Mouse (Mus musculus): ENCODE results near the gene Ccdc71l. TPM values are rescaled to one million over a fixed set of nuclear protein-coding genes. Genes with fewer than 3 reads are reported as not detected.

Gene Ccdc71l
- polyA plus RNA-seq, 1 experiment: 4.4 TPM

DNA sequence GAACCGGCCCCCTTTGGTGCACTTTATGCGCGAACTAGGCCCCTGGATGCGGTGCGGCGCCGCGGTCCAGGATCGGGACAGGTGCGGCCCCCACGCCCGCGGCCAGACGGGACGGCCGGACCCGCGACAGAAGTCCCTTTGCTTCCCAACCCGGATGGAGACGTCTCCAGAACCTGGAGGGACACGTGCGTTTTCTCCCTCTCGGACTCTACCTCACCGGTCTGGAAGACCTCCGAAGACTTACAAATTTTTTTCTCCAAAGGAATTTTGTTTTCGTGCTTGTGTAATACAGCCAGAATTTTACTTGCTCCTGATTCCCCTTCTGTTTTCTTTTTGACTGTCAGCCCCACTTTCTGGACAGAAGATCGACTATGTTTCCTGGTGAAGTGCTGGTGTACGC, 1.2 kb downstream of the Ccdc71l start:
- peak overlapping the region; percentile 92 for H3K4me3 ChIP-seq (ENCODE audit: insufficient read depth, low read depth, low read length)
- no peaks in the 10 kb centered on the region for H3K27me3 ChIP-seq (replicated peaks; ENCODE audit: control insufficient read depth, insufficient read depth, low read length)
- 1% methylated on average over 28 of the region's 28 CpGs for WGBS
- TF ChIP-seq CTCF (conservative IDR thresholded peaks at IDR 0.05; ENCODE audit: insufficient read depth, insufficient read length, low read depth, low read length) (no peak), POLR2A (IDR thresholded peaks at IDR 0.05; ENCODE audit: low read depth, low read length) (no peak)
- peak overlapping the region; percentile 29; the same call in 1 of the 2 replicates for H3K27ac ChIP-seq (ENCODE audit: insufficient read depth, low read depth, low read length)
- H3K36me3 ChIP-seq (ENCODE audit: control insufficient read depth, insufficient read depth, low read length): no peaks in the 10 kb centered on the region
- peaks cover 5% of the 10 kb centered on the region; the same call in 1 of the 2 replicates for H3K4me1 ChIP-seq (ENCODE audit: control insufficient read depth, insufficient read depth, low read length)
- no peak for DNase-seq

DNA sequence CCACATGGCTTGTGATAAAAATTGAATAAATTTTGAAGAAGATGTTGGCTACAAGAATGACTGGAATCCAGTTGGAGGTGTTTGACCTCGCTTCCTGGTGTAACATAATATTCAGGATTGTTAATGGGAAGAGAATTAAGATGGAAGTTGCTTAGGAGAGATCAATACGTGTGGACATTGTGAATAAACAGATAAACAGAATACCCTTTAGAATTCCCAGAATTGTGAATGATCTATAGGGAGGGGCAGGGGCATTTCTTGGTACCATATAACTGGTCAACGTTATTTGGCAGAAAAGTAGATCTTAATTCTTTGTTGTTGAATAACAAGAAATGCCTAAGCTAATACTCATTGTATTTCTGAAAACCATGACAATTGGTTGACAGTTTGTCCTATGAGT, 2.0 kb downstream of the Ccdc71l start:
- Histone ChIP-seq H3K4me3 (ENCODE audit: insufficient read depth, low read depth, low read length) (no peak overlapping the region), H3K4me1 (ENCODE audit: control insufficient read depth, insufficient read depth, low read length) (peaks cover 5% of the 10 kb centered on the region; the same call in 1 of the 2 replicates), H3K36me3 (ENCODE audit: control insufficient read depth, insufficient read depth, low read length) (no peaks in the 10 kb centered on the region), H3K27me3 (replicated peaks; ENCODE audit: control insufficient read depth, insufficient read depth, low read length) (no peaks in the 10 kb centered on the region), H3K27ac (ENCODE audit: insufficient read depth, low read depth, low read length) (no peak overlapping the region)
- 70% methylated on average over 3 of the region's 3 CpGs for WGBS
- no peak for TF ChIP-seq POLR2A (IDR thresholded peaks at IDR 0.05; ENCODE audit: low read depth, low read length)
- TF ChIP-seq CTCF (conservative IDR thresholded peaks at IDR 0.05; ENCODE audit: insufficient read depth, insufficient read length, low read depth, low read length): no peak
- DNase-seq: no peak

DNA sequence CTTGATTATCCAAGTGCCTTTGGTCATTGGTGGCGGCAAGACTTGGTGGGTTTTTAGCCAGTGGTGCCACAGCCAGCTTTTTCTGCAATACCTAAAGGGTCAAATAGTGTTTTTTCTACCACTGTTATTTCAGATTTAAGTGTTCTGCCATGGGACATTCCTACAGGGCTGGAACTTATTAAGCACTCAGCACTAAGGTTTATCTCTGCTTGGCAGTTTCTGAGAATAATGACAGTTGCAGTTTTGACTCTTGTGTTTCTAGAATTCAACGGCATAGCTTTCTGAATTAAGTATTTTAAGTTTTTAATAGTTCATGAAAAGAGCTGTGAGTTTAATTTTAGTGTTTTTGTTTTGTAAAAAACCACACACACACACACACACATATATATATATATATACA, 2.5 kb downstream of the Ccdc71l start:
- H3K27ac ChIP-seq (ENCODE audit: insufficient read depth, low read depth, low read length): no peak overlapping the region
- H3K27me3 ChIP-seq (replicated peaks; ENCODE audit: control insufficient read depth, insufficient read depth, low read length): no peaks in the 10 kb centered on the region
- no peak for TF ChIP-seq POLR2A (IDR thresholded peaks at IDR 0.05; ENCODE audit: low read depth, low read length)
- TF ChIP-seq CTCF (conservative IDR thresholded peaks at IDR 0.05; ENCODE audit: insufficient read depth, insufficient read length, low read depth, low read length): no peak
- 94% methylated on average over 2 of the region's 2 CpGs for WGBS
- H3K4me3 ChIP-seq (ENCODE audit: insufficient read depth, low read depth, low read length): no peak overlapping the region
- no peaks in the 10 kb centered on the region for H3K36me3 ChIP-seq (ENCODE audit: control insufficient read depth, insufficient read depth, low read length)
- peaks cover 5% of the 10 kb centered on the region; the same call in 1 of the 2 replicates for H3K4me1 ChIP-seq (ENCODE audit: control insufficient read depth, insufficient read depth, low read length)
- no peak for DNase-seq

DNA sequence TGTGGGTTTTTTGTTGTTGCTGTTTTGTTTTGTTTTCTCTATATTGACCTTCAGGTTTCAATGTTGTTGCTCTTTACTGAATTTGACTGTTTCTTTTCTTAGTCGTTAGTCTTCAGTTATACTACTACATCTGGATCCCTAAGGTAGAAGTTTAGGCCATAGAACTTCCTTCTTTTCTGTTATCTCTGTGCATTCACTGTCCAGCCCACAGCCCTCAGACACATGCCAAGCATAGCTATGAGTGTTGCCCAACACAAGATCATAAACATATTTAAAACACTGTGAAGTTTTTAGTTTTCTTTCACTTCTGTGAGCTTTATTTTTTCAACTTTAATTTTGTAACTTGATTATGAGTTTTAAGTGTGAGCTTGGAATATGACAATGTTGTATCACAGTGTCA, 41.0 kb downstream of the Ccdc71l start:
- no peak overlapping the region for H3K27ac ChIP-seq (ENCODE audit: insufficient read depth, low read depth, low read length)

DNA sequence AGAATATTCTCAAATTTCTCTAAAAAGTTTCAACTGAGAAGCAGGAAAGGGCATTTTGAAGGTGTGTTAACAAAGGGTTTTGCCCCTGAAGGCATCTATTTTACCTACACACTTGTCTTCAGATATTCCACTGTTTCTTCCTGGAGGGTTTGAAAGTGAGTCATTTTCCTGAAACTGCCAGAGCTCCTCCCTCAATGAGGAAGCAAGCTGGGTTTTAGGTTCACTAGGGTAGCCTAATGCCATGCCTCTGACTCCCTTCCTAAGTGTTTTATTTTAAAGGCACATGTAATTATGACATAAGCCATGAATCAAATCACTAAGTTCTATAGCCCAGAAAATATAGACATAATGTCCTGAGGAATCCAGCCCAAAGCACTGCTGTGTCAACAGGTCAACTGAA, 49.3 kb downstream of the Ccdc71l start:
- no peak overlapping the region for H3K27ac ChIP-seq (ENCODE audit: insufficient read depth, low read depth, low read length)
- no peaks in the 10 kb centered on the region for H3K4me1 ChIP-seq (ENCODE audit: control insufficient read depth, insufficient read depth, low read length)
- TF ChIP-seq POLR2A (IDR thresholded peaks at IDR 0.05; ENCODE audit: low read depth, low read length): no peak
- H3K36me3 ChIP-seq (ENCODE audit: control insufficient read depth, insufficient read depth, low read length): no peaks in the 10 kb centered on the region
- H3K27me3 ChIP-seq (replicated peaks; ENCODE audit: control insufficient read depth, insufficient read depth, low read length): no peaks in the 10 kb centered on the region
- DNase-seq: no peak
- H3K4me3 ChIP-seq (ENCODE audit: insufficient read depth, low read depth, low read length): no peak overlapping the region

More for the DNA sequence above, 41.0 kb downstream of the Ccdc71l start:
- no peaks in the 10 kb centered on the region for H3K4me1 ChIP-seq (ENCODE audit: control insufficient read depth, insufficient read depth, low read length)
- DNase-seq: no peak
- H3K4me3 ChIP-seq (ENCODE audit: insufficient read depth, low read depth, low read length): no peak overlapping the region
- WGBS: 81% methylated on average over 1 of the region's 1 CpGs
- no peak for TF ChIP-seq CTCF (conservative IDR thresholded peaks at IDR 0.05; ENCODE audit: insufficient read depth, insufficient read length, low read depth, low read length)
- TF ChIP-seq POLR2A (IDR thresholded peaks at IDR 0.05; ENCODE audit: low read depth, low read length): no peak
- H3K36me3 ChIP-seq (ENCODE audit: control insufficient read depth, insufficient read depth, low read length): no peaks in the 10 kb centered on the region
- no peaks in the 10 kb centered on the region; the same call in 1 of the 2 replicates for H3K27me3 ChIP-seq (replicated peaks; ENCODE audit: control insufficient read depth, insufficient read depth, low read length)

DNA sequence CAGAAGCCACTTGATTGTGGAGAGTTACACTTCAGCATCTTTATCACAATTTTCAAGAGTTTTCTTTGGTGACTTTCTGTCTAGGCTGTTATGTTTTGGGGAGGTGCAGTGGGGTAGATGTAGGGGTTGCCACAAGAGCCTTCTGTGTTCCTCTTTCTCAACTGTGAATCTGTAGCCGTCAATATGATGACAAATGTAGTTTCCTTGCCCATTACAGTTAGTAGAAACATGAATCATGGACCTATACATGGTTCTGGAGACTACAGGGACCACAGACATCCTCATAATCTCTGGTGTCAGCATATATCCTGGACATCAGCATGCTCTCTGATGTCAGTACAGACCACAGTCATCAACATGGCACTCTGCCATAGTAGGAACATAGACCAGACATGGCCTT, 52.5 kb downstream of the Ccdc71l start:
- TF ChIP-seq CTCF (conservative IDR thresholded peaks at IDR 0.05; ENCODE audit: insufficient read depth, insufficient read length, low read depth, low read length): no peak
- no peak for TF ChIP-seq POLR2A (IDR thresholded peaks at IDR 0.05; ENCODE audit: low read depth, low read length)
- 71% methylated on average over 1 of the region's 1 CpGs for WGBS
- DNase-seq: no peak
- no peak overlapping the region for H3K4me3 ChIP-seq (ENCODE audit: insufficient read depth, low read depth, low read length)
- H3K27me3 ChIP-seq (replicated peaks; ENCODE audit: control insufficient read depth, insufficient read depth, low read length): no peaks in the 10 kb centered on the region
- no peak overlapping the region for H3K27ac ChIP-seq (ENCODE audit: insufficient read depth, low read depth, low read length)
- H3K36me3 ChIP-seq (ENCODE audit: control insufficient read depth, insufficient read depth, low read length): no peaks in the 10 kb centered on the region
- no peaks in the 10 kb centered on the region for H3K4me1 ChIP-seq (ENCODE audit: control insufficient read depth, insufficient read depth, low read length)

Other genes starting within 250 kb of the Ccdc71l start
- gene Pik3cg, start 170.0 kb upstream of the Ccdc71l start, polyA plus RNA-seq (2012; rRNA removed): 1.2 and 1.5 TPM in 2 replicates